1 mouse cellular context compared by ENCODE assay signal in the genomic region with DNA sequence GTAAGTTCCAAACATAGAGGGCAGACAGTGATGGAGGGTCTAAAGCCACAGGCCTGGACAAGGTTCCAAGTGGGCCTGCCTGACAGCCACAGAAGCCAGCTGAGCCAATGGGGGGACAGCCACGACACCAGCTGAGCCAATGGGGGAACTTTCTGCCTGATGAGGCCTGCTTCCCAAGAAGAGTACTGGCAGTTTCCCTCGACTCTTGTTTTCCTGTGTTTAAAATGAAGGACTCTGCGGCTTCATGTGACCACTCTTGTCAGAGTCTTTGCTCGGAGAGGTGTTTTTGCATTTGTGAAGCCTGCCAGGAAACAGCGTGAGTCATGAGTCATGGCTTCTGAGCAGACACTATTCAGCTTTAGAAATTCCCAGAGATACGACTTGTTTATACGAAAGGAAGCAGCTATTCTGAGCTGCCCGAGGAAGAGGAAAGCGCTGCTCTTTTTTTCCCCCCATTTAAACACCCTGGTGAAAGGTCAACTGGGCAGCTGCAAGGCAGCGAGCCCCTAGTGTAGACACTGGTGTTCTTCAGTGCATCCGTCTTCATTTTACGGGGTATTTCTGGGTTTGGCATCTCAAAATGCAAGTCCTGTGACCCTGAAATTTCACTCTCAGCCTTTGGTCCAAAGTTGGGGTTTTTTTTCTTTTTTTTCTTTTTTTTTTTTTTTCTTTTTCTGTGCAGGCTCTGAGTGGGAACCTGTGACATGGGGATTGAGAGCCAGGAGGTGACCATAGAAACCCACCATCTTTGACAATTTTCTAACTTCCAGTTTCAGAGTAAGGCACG.
A peak's percentile ranks its signal among the peaks of the same experiment; 100 is the strongest.
TF ChIP-seq lines count a peak whose summit lies in the region.

No protein-coding gene starts in this region.

TF ChIP-seq in CH12.LX, 34 proteins besides CTCF, POLR2A, EP300 and RAD21 (continued from another document):
- TF ChIP-seq MAFK (IDR thresholded peaks at IDR 0.05; ENCODE audit: insufficient replicate concordance, low read length) (peak; percentile 25; the same call in 1 of the 2 replicates), GABPA (IDR thresholded peaks at IDR 0.05; ENCODE audit: insufficient replicate concordance, low read depth, low read length) (no peak), MAZ (IDR thresholded peaks at IDR 0.05; ENCODE audit: low read depth, low read length) (0 out of 2 replicates have a peak, but pooled peaks have one; percentile 33), ZC3H11A (IDR thresholded peaks at IDR 0.05; ENCODE audit: low read depth, low read length) (no peak), ETS1 (conservative IDR thresholded peaks at IDR 0.05; ENCODE audit: low read depth, low read length) (peak; percentile 79), HCFC1 (IDR thresholded peaks at IDR 0.05; ENCODE audit: low read depth, low read length) (0 out of 2 replicates have a peak, but pooled peaks have one; percentile 41), SMC3 (IDR thresholded peaks at IDR 0.05; ENCODE audit: low read depth, low read length) (peak; percentile 1; the same call in 1 of the 2 replicates), MEF2A (IDR thresholded peaks at IDR 0.05; ENCODE audit: borderline replicate concordance, low read depth, low read length) (peak; percentile 84), JUND (conservative IDR thresholded peaks at IDR 0.05; ENCODE audit: low read depth, low read length) (no peak), SIN3A (IDR thresholded peaks at IDR 0.05; ENCODE audit: low read length) (0 out of 2 replicates have a peak, but pooled peaks have one; percentile 35), POLR2AphosphoS2 (IDR thresholded peaks at IDR 0.05; ENCODE audit: low read depth, low read length) (no peak), NELFE (IDR thresholded peaks at IDR 0.05; ENCODE audit: low read depth, low read length) (0 out of 2 replicates have a peak, but pooled peaks have one; percentile 22), RCOR1 (conservative IDR thresholded peaks at IDR 0.05; ENCODE audit: low read depth, low read length) (0 out of 2 replicates have a peak, but pooled peaks have one; percentile 48), USF2 (conservative IDR thresholded peaks at IDR 0.05; ENCODE audit: low read depth, low read length) (no peak), UBTF (IDR thresholded peaks at IDR 0.05; ENCODE audit: low read depth, low read length) (0 out of 2 replicates have a peak, but pooled peaks have one; percentile 8), E2F4 (IDR thresholded peaks at IDR 0.05; ENCODE audit: insufficient replicate concordance, low read depth, low read length) (no peak), CHD1 (IDR thresholded peaks at IDR 0.05; ENCODE audit: low read depth, low read length) (peak; percentile 55; the same call in 1 of the 2 replicates), BHLHE40 (IDR thresholded peaks at IDR 0.05; ENCODE audit: low read depth, low read length) (peak; percentile 73), USF1 (IDR thresholded peaks at IDR 0.05; ENCODE audit: low read depth, low read length) (peak; percentile 27), JUN (IDR thresholded peaks at IDR 0.05; ENCODE audit: insufficient read depth, low read depth, low read length) (no peak), MYC (IDR thresholded peaks at IDR 0.05; ENCODE audit: low read depth, low read length) (no peak), TCF12 (IDR thresholded peaks at IDR 0.05; ENCODE audit: low read depth, low read length) (peak; percentile 47; the same call in 1 of the 2 replicates), MAX (IDR thresholded peaks at IDR 0.05; ENCODE audit: low read length) (peak; percentile 63)
